Mouse (Mus musculus): ENCODE measurements around the gene Gm3285. TPM values are rescaled to one million over a fixed set of nuclear protein-coding genes. Genes with fewer than 3 reads are reported as not detected.

The Gm3285 gene
- polyA plus RNA-seq, 1 experiment from 2014 or later: not detected

- no peaks in the 10 kb centered on the region for H3K36me3 ChIP-seq (ENCODE audit: control insufficient read depth, insufficient read depth)
- 61% methylated on average over 6 of the region's 6 CpGs for WGBS
- no peak overlapping the region for H3K4me3 ChIP-seq (ENCODE audit: low read depth, low read length)
These were observed 22.8 kb upstream of the Gm3285 start for GRCm38 (mm10) chr10:77839006-77839405.

GRCm38 (mm10) chr10:77846503-77846902 lies 15.3 kb upstream of the Gm3285 start, which contains the start of gene Gm36176:
Gene Gm36176, plus strand, starts transcription at chr10:77846803.
- no peak within 1 kb of the TSS for H3K9ac ChIP-seq (ENCODE audit: low read depth, low read length)
- peaks cover 9% of the 10 kb centered on the region; the same call in 1 of the 2 replicates for H3K9me3 ChIP-seq (ENCODE audit: control insufficient read depth)
- H3K27ac ChIP-seq (ENCODE audit: low read depth, low read length): no peak within 1 kb of the TSS
- no peak for TF ChIP-seq CTCF (IDR thresholded peaks at IDR 0.05; ENCODE audit: low read depth)
- no peaks in the 10 kb centered on the region for H3K4me1 ChIP-seq (replicated peaks; ENCODE audit: control insufficient read depth, insufficient read depth, low read length)
- ATAC-seq: no peak
- H3K4me2 ChIP-seq (replicated peaks; ENCODE audit: low read depth): no peak within 1 kb of the TSS
- no peak within 1 kb of the TSS for H3K4me3 ChIP-seq (ENCODE audit: low read depth, low read length)
- WGBS: 76% methylated on average over 2 of the region's 3 CpGs
- H3K36me3 ChIP-seq (ENCODE audit: control insufficient read depth, insufficient read depth): no peaks in the 10 kb centered on the region
- H3K27me3 ChIP-seq (replicated peaks; ENCODE audit: control insufficient read depth, insufficient read depth, low read length): no peaks in the 10 kb centered on the region

More at GRCm38 (mm10) chr10:77839006-77839405, 22.8 kb upstream of the Gm3285 start:
- Histone ChIP-seq H3K9ac (ENCODE audit: low read depth, low read length) (no peak overlapping the region), H3K4me2 (replicated peaks; ENCODE audit: low read depth) (no peak overlapping the region), H3K4me1 (replicated peaks; ENCODE audit: control insufficient read depth, insufficient read depth, low read length) (no peaks in the 10 kb centered on the region), H3K9me3 (ENCODE audit: control insufficient read depth) (peaks cover 8% of the 10 kb centered on the region; the same call in 1 of the 2 replicates), H3K27me3 (replicated peaks; ENCODE audit: control insufficient read depth, insufficient read depth, low read length) (no peaks in the 10 kb centered on the region), H3K27ac (ENCODE audit: low read depth, low read length) (no peak overlapping the region)
- no peak for TF ChIP-seq CTCF (IDR thresholded peaks at IDR 0.05; ENCODE audit: low read depth)
- ATAC-seq: no peak

GRCm38 (mm10) chr10:77846961-77847360 lies 14.8 kb upstream of the Gm3285 start:
- Histone ChIP-seq H3K36me3 (ENCODE audit: control insufficient read depth, insufficient read depth) (no peaks in the 10 kb centered on the region), H3K4me2 (replicated peaks; ENCODE audit: low read depth) (no peak overlapping the region), H3K9ac (ENCODE audit: low read depth, low read length) (no peak overlapping the region), H3K4me3 (ENCODE audit: low read depth, low read length) (no peak overlapping the region), H3K27me3 (replicated peaks; ENCODE audit: control insufficient read depth, insufficient read depth, low read length) (no peaks in the 10 kb centered on the region), H3K9me3 (ENCODE audit: control insufficient read depth) (peaks cover 8% of the 10 kb centered on the region; the same call in 1 of the 2 replicates), H3K27ac (ENCODE audit: low read depth, low read length) (no peak overlapping the region), H3K4me1 (replicated peaks; ENCODE audit: control insufficient read depth, insufficient read depth, low read length) (no peaks in the 10 kb centered on the region)
- TF ChIP-seq CTCF (IDR thresholded peaks at IDR 0.05; ENCODE audit: low read depth): no peak
- WGBS: 12% methylated on average over 2 of the region's 2 CpGs
- 0 out of 2 replicates have a peak, but pooled peaks have one; percentile 8 for ATAC-seq

- Histone ChIP-seq H3K4me1 (replicated peaks; ENCODE audit: control insufficient read depth, insufficient read depth, low read length) (no peaks in the 10 kb centered on the region), H3K27ac (ENCODE audit: low read depth, low read length) (no peak overlapping the region), H3K9ac (ENCODE audit: low read depth, low read length) (no peak overlapping the region), H3K9me3 (ENCODE audit: control insufficient read depth) (peaks cover 8% of the 10 kb centered on the region; the same call in 1 of the 2 replicates), H3K36me3 (ENCODE audit: control insufficient read depth, insufficient read depth) (no peaks in the 10 kb centered on the region), H3K27me3 (replicated peaks; ENCODE audit: control insufficient read depth, insufficient read depth, low read length) (no peaks in the 10 kb centered on the region), H3K4me2 (replicated peaks; ENCODE audit: low read depth) (no peak overlapping the region), H3K4me3 (ENCODE audit: low read depth, low read length) (no peak overlapping the region)
- WGBS: 46% methylated on average over 2 of the region's 2 CpGs
- no peak for TF ChIP-seq CTCF (IDR thresholded peaks at IDR 0.05; ENCODE audit: low read depth)
- peak; percentile 59 for ATAC-seq
These were observed 14.2 kb upstream of the Gm3285 start for GRCm38 (mm10) chr10:77847538-77847937.

- Histone ChIP-seq H3K36me3 (ENCODE audit: control insufficient read depth, insufficient read depth) (no peaks in the 10 kb centered on the region), H3K4me3 (ENCODE audit: low read depth, low read length) (no peak within 1 kb of the TSS), H3K4me1 (replicated peaks; ENCODE audit: control insufficient read depth, insufficient read depth, low read length) (no peaks in the 10 kb centered on the region), H3K27me3 (replicated peaks; ENCODE audit: control insufficient read depth, insufficient read depth, low read length) (no peaks in the 10 kb centered on the region), H3K27ac (ENCODE audit: low read depth, low read length) (no peak within 1 kb of the TSS), H3K9me3 (ENCODE audit: control insufficient read depth) (no peaks in the 10 kb centered on the region), H3K4me2 (replicated peaks; ENCODE audit: low read depth) (no peak within 1 kb of the TSS), H3K9ac (ENCODE audit: low read depth, low read length) (no peak within 1 kb of the TSS)
- TF ChIP-seq CTCF (IDR thresholded peaks at IDR 0.05; ENCODE audit: low read depth): no peak
- WGBS: 71% methylated on average over 9 of the region's 9 CpGs
- ATAC-seq: no peak
These were observed 9.2 kb upstream of the Gm3285 start, which contains the start of gene Gm10318 for GRCm38 (mm10) chr10:77852559-77852958. Gene Gm10318, plus strand, starts transcription at chr10:77852859.

- no peaks in the 10 kb centered on the region for H3K9me3 ChIP-seq (ENCODE audit: control insufficient read depth)
- peak overlapping the region; percentile 22 for H3K4me3 ChIP-seq (ENCODE audit: low read depth, low read length)
- peak; percentile 51 for TF ChIP-seq CTCF (IDR thresholded peaks at IDR 0.05; ENCODE audit: low read depth)
- no peaks in the 10 kb centered on the region for H3K4me1 ChIP-seq (replicated peaks; ENCODE audit: control insufficient read depth, insufficient read depth, low read length)
- H3K9ac ChIP-seq (ENCODE audit: low read depth, low read length): no peak overlapping the region
- no peaks in the 10 kb centered on the region for H3K27me3 ChIP-seq (replicated peaks; ENCODE audit: control insufficient read depth, insufficient read depth, low read length)
- H3K27ac ChIP-seq (ENCODE audit: low read depth, low read length): no peak overlapping the region
- no peaks in the 10 kb centered on the region for H3K36me3 ChIP-seq (ENCODE audit: control insufficient read depth, insufficient read depth)
- 28% methylated on average over 14 of the region's 14 CpGs for WGBS
- ATAC-seq: peak; percentile 93
- peak overlapping the region; percentile 57 for H3K4me2 ChIP-seq (replicated peaks; ENCODE audit: low read depth)
These were observed 2.4 kb downstream of the Gm3285 start for GRCm38 (mm10) chr10:77864067-77864761.

Measured in intestine, postnatal 0 days (tissue).